Mouse (Mus musculus) limb, embryonic 14.5 days (tissue): ENCODE results near the gene Prlh. TPM values are rescaled to one million over a fixed set of nuclear protein-coding genes. Genes with fewer than 3 reads are reported as not detected.

ENCODE experiments used
- ATAC-seq: fragments of 200-750 bp; cut with Nextera tagmentation; 2 replicates; pipeline ENCODE4 v1.8.0; 2017; ENCODE audit warnings: low read depth, moderate number of reproducible peaks, moderate TSS enrichment; ENCODE audit not compliant: low FRiP score
- DNase-seq: peaks from one replicate; pipeline ENCODE4 v3.0.0-alpha.2; 2015; ENCODE audit warnings: low spot score
- H3K27ac ChIP-seq: fragments of 300-500 bp; sonication (generic); replicated peaks from 2 replicates; pipeline ENCODE4 v1.5.1; 2014; ENCODE audit warnings: low read depth, mild to moderate bottlenecking, low read length, moderate library complexity, mixed read lengths
- H3K27me3 ChIP-seq: fragments of 300-500 bp; sonication (generic); 2 replicates; pipeline ENCODE4 v1.6.1; 2014; ENCODE audit warnings: low read length, mixed read lengths; ENCODE audit not compliant: control insufficient read depth, insufficient read depth
- H3K36me3 ChIP-seq: fragments of 300-500 bp; sonication (generic); 2 replicates; pipeline ENCODE4 v1.6.1; 2014; ENCODE audit warnings: mild to moderate bottlenecking, low read length, moderate library complexity, mixed read lengths; ENCODE audit not compliant: control insufficient read depth, insufficient read depth
- H3K4me1 ChIP-seq: fragments of 300-500 bp; sonication (generic); 2 replicates; pipeline ENCODE4 v1.6.1; 2014; ENCODE audit warnings: antibody characterized with exemption, low read length, mixed read lengths; ENCODE audit not compliant: control insufficient read depth, insufficient read depth
- H3K4me2 ChIP-seq: fragments of 300-500 bp; sonication (generic); replicated peaks from 2 replicates; pipeline ENCODE4 v1.6.1; 2014; ENCODE audit warnings: low read depth, mild to moderate bottlenecking, low read length, moderate library complexity; ENCODE audit not compliant: severe bottlenecking
- H3K4me3 ChIP-seq: fragments of 300-500 bp; sonication (generic); replicated peaks from 2 replicates; pipeline ENCODE4 v1.5.1; 2014; ENCODE audit warnings: low read length
- H3K9ac ChIP-seq: fragments of 300-500 bp; sonication (generic); 2 replicates; pipeline ENCODE4 v1.6.1; 2014; ENCODE audit warnings: mild to moderate bottlenecking, low read depth, low read length, moderate library complexity; ENCODE audit not compliant: severe bottlenecking
- H3K9me3 ChIP-seq: fragments of 300-500 bp; sonication (generic); 2 replicates; pipeline ENCODE4 v1.6.1; 2016; ENCODE audit warnings: low read length; ENCODE audit not compliant: control insufficient read depth
- POLR2A ChIP-seq: fragments of 200-500 bp; IDR thresholded peaks from 2 replicates; pipeline ENCODE4 v1.8.0; 2012; ENCODE audit warnings: inconsistent platforms, mild to moderate bottlenecking, moderate library complexity, borderline replicate concordance; ENCODE audit not compliant: insufficient read depth, insufficient read length; ENCODE audit errors: extremely low read depth
- WGBS: fragments of 180-500 bp; shearing (Covaris S2); extraction: QIAGEN DNeasy Blood & Tissue Kit; methylation state at CpG from one replicate; pipeline ENCODE4 v1.1.7; 2014; 5-methylcytosine and 5-hydroxymethylcytosine counted together
- polyA plus RNA-seq, 2 experiments: library from polyadenylated mRNA; depleted of rRNA in 1 of 2; stranded (reverse) in 1 of 2; unstranded in 1 of 2; fragments of >200 nt; fragmentation: Nextera tagmentation in 1 of 2; extraction: Ambion mirVana in 1 of 2; gene quantifications; 2 replicates each; pipeline versions ENCODE4 v1.2.1 to v1.2.3; 2012 to 2014

The Prlh gene
- polyA plus RNA-seq (2012; rRNA removed) (not detected in 2 replicates), polyA plus RNA-seq (2014; fragmentation: Nextera tagmentation; extraction: Ambion mirVana) (not detected in 2 replicates)

- H3K9ac ChIP-seq: no peak within 1 kb of the TSS
- H3K4me3 ChIP-seq: no peak within 1 kb of the TSS
- H3K4me1 ChIP-seq: no peaks in the 10 kb centered on the region
- H3K4me2 ChIP-seq: no peak within 1 kb of the TSS
- H3K27ac ChIP-seq: no peak within 1 kb of the TSS
- no peaks in the 10 kb centered on the region for H3K9me3 ChIP-seq
- ATAC-seq: no peak
- H3K36me3 ChIP-seq: no peaks in the 10 kb centered on the region
- no peaks in the 10 kb centered on the region for H3K27me3 ChIP-seq
- DNase-seq: no peak
- no peak for TF ChIP-seq POLR2A
- 89% methylated on average over 8 of the region's 8 CpGs for WGBS
Observed at GRCm38 (mm10) chr1:90952808-90953207, at the start of gene Prlh. Gene Prlh (plus strand): TSS chr1:90953108.

GRCm38 (mm10) chr1:90903211-90903945 is 49.5 kb upstream of the Prlh start:
- H3K9ac ChIP-seq: no peak overlapping the region
- no peaks in the 10 kb centered on the region for H3K27me3 ChIP-seq
- 51% methylated on average over 3 of the region's 3 CpGs for WGBS
- H3K4me2 ChIP-seq: no peak overlapping the region
- no peak for DNase-seq
- no peak for TF ChIP-seq POLR2A
- ATAC-seq: no peak
- no peak overlapping the region for H3K4me3 ChIP-seq
- no peaks in the 10 kb centered on the region for H3K36me3 ChIP-seq
- H3K9me3 ChIP-seq: no peaks in the 10 kb centered on the region
- peaks cover 9% of the 10 kb centered on the region; the same call in 1 of the 2 replicates for H3K4me1 ChIP-seq
- H3K27ac ChIP-seq: peak overlapping the region; percentile 15; the same call in 1 of the 2 replicates

GRCm38 (mm10) chr1:90903971-90904458 is 48.9 kb upstream of the Prlh start:
- no peaks in the 10 kb centered on the region for H3K36me3 ChIP-seq
- TF ChIP-seq POLR2A: no peak
- no peak overlapping the region for H3K4me2 ChIP-seq
- peak; percentile 86 for DNase-seq
- H3K9ac ChIP-seq: no peak overlapping the region
- WGBS: 40% methylated on average over 8 of the region's 8 CpGs
- no peaks in the 10 kb centered on the region for H3K9me3 ChIP-seq
- peak overlapping the region; percentile 15; the same call in 1 of the 2 replicates for H3K27ac ChIP-seq
- peak; percentile 85 for ATAC-seq
- H3K4me1 ChIP-seq: 0 out of 2 replicates have a peak, but pooled peaks cover 8% of the 10 kb centered on the region
- no peaks in the 10 kb centered on the region for H3K27me3 ChIP-seq
- H3K4me3 ChIP-seq: no peak overlapping the region

GRCm38 (mm10) chr1:90904729-90905404 is 48.0 kb upstream of the Prlh start:
- Histone ChIP-seq H3K36me3 (no peaks in the 10 kb centered on the region), H3K9me3 (no peaks in the 10 kb centered on the region), H3K4me1 (peaks cover 15% of the 10 kb centered on the region), H3K27me3 (no peaks in the 10 kb centered on the region), H3K9ac (no peak overlapping the region), H3K4me2 (no peak overlapping the region), H3K27ac (no peak overlapping the region), H3K4me3 (no peak overlapping the region)
- WGBS: 91% methylated on average over 7 of the region's 7 CpGs
- ATAC-seq (no peak), DNase-seq (no peak)
- no peak for TF ChIP-seq POLR2A

- Histone ChIP-seq H3K4me1 (peaks cover 15% of the 10 kb centered on the region), H3K4me2 (no peak overlapping the region), H3K4me3 (no peak overlapping the region), H3K9ac (no peak overlapping the region), H3K36me3 (no peaks in the 10 kb centered on the region), H3K27ac (no peak overlapping the region), H3K27me3 (no peaks in the 10 kb centered on the region), H3K9me3 (no peaks in the 10 kb centered on the region)
- 3% methylated on average over 2 of the region's 2 CpGs for WGBS
- peak; percentile 63 for DNase-seq
- no peak for TF ChIP-seq POLR2A
- no peak for ATAC-seq
Observed at GRCm38 (mm10) chr1:90906357-90906756, 46.6 kb upstream of the Prlh start.
